Mouse (Mus musculus) layer of hippocampus, adult 9-10 months (tissue): ENCODE measurements around the gene Shkbp1.

Experiments used
- DNase-seq: peaks from one replicate; pipeline ENCODE4 v3.0.0; 2022; ENCODE audit warnings: low spot score

The Shkbp1 gene

GRCm38 (mm10) chr7:27355745-27356240 is at the start of gene Shkbp1:
Gene Shkbp1 (minus strand): TSS chr7:27356019.
- DNase-seq = no peak

GRCm38 (mm10) chr7:27404203-27404942 is 48.6 kb upstream of the Shkbp1 start:
- no peak for DNase-seq

- DNase-seq = no peak
These were observed 46.9 kb upstream of the Shkbp1 start for GRCm38 (mm10) chr7:27402675-27403074.

DNA sequence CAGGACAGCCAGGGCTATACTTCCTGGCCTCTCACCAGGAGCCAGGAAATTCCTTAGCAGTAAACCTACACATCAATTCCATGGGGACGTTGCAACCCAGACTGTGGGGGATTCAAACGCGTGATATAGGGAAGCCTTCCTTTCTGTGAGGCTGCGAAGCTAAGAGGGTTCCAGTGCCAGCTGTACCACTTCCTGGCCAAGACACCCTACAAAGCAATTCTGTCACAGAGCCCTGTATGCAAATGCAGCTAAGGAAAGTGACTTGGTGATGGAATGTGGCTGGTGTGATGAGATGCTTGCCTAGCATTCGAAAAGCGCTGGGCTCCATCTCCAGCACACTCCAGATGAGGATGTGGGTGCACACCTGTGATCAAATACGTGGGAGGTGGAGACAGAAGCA is 44.7 kb upstream of the Shkbp1 start:
- no peak for DNase-seq

GRCm38 (mm10) chr7:27397048-27397949 is 41.5 kb upstream of the Shkbp1 start:
- DNase-seq = no peak

DNA sequence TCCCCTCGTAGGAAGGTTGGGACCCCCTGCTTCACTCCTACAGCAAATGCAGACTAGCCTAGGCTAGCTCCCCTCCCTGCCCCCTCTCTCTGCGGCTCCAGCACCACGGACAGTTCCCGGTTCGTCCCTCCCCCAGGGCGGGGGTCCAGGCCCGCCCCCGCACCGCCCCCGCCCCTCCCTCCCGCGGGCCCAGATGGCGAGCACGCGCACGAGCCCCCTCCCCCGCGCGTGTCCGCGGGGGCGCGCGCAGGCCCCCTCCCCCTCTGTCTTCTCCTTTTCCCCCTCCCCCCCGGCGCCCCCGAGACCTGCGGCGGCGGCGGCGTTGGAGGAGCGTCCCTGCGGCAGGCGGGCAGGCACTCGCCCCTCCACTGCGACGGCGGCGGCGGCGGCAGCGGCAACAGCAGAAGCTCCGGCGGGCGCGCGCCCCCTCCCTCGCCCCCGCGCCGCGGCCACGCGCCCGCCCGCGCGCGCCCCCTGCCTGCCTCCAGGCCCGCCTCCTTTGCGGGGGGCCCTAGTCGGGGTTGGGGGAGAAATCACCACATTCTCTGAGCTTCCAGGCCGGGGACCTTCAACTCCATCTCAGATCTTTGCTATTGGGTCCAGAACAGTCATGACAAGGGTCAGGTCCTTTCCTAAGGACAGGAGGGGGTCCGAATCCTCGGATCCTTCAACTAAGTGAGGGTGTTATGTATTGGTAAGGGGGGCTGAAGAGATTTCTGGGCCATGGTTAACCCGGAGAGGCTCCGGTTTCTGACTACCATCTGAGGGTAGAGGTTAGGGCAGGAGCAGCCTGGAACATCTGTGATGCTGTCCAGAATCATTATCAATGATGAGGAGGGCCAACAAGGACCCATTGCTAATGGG is 40.6 kb upstream of the Shkbp1 start:
- no peak for DNase-seq

DNA sequence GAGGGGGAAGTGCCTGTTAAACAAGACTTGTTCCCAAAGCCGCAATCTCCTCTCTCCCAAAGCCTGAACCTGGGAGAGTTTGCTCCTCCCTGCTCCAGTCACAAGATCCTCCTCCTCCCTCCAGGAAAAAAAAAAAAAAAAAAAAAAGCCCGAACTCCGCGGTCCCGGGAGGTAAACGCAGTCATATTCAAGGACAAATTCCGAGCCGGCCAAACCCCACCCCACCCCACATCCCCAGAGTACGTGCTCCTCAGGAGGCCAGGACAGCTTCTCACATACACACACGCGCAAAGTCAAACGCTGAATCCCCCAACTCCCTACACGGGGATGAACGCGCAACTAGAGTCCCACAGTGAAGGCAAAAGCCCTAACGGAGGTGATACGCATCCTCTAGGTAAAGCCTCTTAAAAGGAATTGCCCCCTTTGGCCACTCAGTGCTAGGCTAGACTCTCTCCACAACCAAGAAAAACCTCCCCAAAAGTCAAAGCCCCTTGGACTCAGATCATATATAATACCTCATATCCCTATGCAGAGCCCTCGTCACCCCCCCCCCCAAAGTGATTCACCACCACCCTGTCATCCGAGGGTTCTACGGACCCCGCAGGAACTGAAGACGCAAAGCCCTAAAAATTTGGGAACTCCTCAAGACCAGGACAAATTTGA is 39.8 kb upstream of the Shkbp1 start:
- DNase-seq = no peak

GRCm38 (mm10) chr7:27391416-27391815 is 35.6 kb upstream of the Shkbp1 start:
- DNase-seq = no peak

DNA sequence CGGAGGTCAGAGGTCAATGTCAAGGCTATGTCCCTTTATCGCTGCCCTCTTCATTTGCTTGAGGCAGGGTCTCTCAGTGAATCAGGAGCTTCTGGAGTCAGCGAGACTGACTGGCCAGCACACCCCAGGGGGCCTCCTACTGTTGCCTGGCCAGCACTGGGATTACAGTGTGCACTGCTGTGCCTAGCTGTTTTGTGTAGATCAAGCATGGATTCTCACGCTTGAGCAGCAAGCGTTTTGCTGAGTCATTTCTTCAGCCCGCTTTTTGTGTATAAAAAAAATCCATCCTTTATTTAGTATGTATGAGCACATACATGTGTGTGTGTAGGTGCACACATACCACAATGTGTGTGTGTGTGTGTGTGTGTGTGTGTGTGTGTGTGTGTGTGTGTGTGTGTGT is 33.4 kb upstream of the Shkbp1 start:
- DNase-seq = no peak

DNA sequence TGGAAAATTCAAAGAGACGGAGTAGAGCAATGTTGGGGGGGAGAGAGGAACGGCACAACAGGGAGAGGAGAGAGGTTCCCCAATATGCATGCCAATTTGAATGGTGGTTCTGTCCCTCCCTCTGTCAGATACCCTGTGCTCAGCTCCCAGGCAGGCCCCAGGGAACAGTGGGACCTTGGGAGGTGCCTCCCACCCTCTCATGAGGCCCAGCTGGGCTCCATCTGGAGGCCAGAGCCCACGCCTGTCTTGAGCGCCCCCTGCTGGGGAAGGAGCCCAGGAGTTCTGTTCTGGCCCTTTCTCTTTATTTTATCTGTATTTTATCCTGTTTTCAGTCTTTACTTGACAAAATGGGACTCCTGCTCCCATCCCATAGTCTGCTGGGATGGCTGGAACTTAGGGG is 28.9 kb upstream of the Shkbp1 start:
- no peak for DNase-seq

- no peak for DNase-seq
These were observed 28.3 kb upstream of the Shkbp1 start for GRCm38 (mm10) chr7:27384134-27384533.

DNA sequence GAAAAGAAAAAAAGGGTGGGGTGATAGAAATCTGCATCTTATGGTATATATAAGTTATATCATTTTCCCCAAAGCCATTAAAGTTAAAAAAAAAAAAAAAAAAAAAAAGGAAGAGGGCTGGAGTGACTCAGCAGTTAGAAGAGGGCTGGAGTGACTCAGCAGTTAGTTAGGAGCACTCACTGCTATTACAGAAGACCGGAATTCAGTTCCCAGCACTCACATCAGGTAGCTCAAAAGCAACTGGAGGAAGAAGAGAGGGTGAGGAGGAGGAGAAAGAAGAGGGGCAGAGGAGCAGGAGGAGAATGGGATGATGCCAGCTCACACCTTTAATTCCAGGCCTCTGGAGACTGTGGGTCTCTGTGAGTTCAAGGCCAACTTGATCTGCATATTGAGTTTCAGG is 27.4 kb upstream of the Shkbp1 start:
- DNase-seq = no peak

- DNase-seq = no peak
These were observed 25.7 kb upstream of the Shkbp1 start for GRCm38 (mm10) chr7:27381560-27381959.

GRCm38 (mm10) chr7:27381009-27381408 is 25.2 kb upstream of the Shkbp1 start:
- DNase-seq = no peak

DNA sequence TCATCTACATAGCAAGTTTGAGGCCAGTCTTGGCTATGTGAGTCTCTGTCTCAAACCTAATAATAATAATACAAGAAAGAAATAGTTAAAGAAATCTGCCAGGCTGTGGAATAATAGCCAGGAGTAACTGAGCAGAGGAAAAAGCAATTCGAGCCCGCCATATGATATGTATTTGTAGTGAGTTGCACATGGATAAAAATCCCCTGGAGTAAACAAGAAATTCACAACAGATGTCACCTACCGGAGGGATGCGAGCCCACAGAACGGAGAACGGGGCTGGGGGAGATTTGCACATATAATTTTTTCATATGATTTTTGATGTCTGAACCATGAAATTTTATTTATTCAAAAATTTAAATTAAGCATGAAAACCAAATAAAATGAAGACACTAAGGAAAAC is 24.0 kb upstream of the Shkbp1 start:
- no peak for DNase-seq

GRCm38 (mm10) chr7:27378431-27378830 is 22.6 kb upstream of the Shkbp1 start:
- no peak for DNase-seq

- no peak for DNase-seq
These were observed 19.5 kb upstream of the Shkbp1 start for GRCm38 (mm10) chr7:27375274-27375673.

GRCm38 (mm10) chr7:27371715-27372462 is 16.1 kb upstream of the Shkbp1 start:
- DNase-seq = no peak

DNA sequence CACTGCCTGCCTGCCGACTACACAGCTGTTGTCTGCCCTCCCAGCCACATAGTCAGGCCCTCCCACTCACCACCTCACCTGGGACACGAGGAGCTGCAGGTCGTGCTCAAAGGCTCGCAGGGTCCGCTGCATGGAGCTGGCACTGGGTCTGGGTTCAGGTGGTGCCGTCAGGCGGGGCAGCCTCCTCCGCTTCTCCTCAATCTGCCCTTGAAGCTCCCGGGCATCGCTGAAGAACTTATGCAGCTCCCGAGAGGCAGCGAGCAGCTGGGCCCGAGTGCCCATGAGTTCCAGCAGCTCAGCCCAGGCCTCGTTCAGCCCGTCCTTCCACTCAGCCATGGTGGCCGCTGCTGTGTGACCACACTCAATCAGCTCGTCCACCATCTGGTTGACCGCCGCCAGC is 13.3 kb upstream of the Shkbp1 start:
- no peak for DNase-seq

GRCm38 (mm10) chr7:27367976-27368375 is 12.2 kb upstream of the Shkbp1 start:
- DNase-seq = no peak
